Mouse (Mus musculus): ENCODE measurements around the gene Ear14. TPM values are rescaled to one million over a fixed set of nuclear protein-coding genes. Genes with fewer than 3 reads are reported as not detected.
"Not testable (repeated sequence)": the region's sequence is repeated elsewhere in the genome, so short reads cannot be mapped to it uniquely, and the experiment has no call there.

Ear14 gene
- not detected for total RNA-seq (2021)
- long read RNA-seq, experiment 1, result 0 reads
- long read RNA-seq, experiment 2, result 0 reads

DNA sequence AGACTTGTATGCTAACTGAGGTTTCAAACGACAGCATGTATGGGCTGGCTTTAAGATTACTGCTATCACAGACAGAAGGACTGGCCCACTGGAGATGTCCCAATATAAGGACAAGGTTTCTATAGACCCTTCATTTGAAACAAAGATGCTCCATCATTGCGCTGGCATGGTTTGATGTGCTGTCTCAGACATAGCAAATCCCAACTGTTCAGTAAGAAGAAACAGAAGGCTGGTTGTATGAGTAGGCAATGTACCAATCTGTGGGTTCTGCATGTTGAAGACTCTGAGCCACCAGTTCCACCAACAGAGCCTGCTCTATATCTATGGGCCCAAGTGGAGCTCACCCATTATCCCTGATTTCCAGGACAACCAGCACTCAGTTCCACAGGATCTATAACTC is at the start of gene Ear14:
Ear14 (plus strand) TSS at position 277 of the 400 bp plus-strand sequence.
- no peak for DNase-seq

DNA sequence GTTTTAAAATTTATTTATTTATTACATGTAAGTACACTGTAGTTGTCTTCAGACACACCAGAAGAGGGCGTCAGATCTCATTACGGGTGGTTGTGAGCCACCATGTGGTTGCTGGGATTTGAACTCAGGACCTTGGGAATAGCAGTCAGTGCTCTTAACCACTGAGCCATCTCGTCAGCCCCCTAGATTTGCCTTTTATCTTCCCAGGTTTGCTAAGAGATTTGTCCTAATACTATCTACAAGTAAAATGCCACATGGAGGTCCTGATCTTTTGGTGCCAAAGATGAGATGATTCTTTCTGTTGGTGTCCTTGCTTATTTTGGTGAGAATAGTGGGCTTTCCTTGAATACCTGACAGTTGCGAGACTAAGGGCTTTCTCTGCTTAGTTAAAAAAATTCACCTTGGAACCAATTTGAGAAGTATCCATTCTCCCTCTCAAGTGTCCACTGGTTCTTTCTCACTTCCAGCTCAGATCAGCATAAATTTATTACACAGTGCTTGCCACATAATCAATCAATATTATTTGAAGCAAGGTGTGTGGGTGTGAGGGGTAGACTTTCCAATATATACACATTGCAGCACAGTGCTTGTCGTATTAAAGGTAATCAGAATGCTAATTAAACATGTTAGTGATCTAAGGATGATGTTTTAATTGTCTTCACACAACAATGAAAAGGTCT is 47.0 kb upstream of the Ear14 start:
- DNase-seq, result no peak

DNA sequence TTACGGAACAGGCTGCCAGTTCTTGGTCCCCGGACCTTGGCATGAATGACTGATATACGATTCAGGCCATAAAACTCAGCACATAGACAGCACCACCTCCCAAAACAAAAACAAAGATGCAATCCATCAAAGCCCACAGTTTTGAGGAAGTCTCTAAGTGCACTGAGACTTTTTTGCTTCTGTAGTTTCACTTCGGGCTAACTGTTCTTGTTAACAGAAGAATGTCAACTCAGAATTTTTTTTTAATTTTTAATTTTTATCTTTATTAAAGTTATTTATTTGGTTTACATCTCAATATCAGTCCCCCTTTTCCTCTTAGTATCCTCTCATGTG is 46.5 kb upstream of the Ear14 start:
- no peak for DNase-seq

DNA sequence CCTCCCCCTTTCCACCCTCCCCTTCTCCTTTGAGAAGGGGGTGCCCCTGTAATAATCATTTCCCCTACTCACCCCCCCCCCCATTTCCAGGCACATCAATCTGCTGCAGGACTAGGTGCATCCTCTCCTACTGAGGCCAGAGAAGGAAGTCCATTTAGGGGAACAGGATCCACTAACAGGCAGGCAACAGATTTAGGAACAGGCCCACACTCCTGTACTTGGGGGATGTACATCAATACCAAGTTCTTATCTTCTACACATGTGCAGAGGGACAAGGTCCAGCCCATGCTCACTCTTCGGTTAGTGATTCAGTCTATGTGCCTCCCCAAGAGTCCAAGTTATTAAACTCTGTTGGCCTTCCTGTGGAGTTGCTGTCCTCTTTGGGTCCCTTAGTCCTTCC is 46.1 kb upstream of the Ear14 start:
- DNase-seq, result no peak

DNA sequence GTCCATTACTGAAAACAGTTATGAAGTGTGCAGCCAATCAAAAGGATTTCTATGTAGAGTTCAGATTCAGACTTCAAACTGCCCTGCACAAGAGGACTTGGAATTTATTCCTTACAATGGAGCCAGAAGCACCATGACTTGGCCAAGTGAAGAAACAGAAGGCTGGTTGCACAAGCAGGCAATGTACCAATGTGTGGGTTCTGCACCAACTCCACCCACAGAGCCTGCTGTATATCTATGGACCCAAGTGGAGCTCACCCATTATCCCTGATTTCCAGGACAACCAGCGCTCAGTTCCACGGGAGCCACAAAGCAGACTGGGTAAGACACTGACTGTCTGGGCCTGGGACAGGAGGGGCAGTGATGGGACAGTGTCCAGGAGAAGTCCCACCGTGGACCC is 41.2 kb upstream of the Ear14 start, which contains the start of gene Rnase2b:
Rnase2b (plus strand) TSS at position 285 of the 400 bp plus-strand sequence.
- peak in 1 of 2 experiments; percentile 15 for DNase-seq

DNA sequence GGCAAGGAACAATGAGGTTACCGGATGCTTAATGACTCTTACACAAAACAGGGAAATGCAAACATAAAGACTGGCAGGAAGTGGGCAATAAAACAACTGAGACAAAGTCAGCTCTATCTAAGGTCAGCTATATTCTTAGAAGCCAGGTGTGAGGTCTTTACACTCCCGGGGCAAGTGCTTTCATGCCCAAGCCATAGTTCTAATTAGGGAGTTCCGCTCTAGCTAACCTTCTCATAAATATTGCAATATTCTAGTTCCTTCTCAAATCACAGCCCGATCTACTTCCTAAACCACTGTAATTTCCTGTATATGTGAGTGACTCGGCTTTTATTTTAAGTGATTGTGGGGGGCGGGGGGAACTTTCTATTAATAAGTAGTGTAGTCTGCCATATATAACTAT is 39.9 kb upstream of the Ear14 start:
- DNase-seq, result not testable (repeated sequence)

DNA sequence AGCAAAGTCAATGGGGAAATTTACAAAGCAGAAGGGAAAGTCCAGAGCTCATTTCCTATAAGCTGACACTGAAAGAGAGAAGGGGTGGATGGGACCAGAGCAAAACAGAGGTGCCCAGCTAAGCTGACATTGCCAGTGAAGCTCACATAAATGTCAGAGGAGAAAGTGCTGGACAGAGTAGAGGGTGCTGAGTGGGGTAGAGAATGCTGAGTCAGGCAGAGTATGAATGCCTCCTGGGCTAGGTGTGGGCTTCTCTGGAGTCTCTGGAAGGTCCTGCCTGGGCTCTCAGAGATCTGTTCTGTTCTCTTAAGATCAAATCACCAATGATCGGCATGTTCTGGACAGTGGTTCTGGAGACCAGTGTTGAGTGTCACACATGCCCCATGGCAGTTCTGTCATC is 37.8 kb upstream of the Ear14 start:
- DNase-seq, result no peak

DNA sequence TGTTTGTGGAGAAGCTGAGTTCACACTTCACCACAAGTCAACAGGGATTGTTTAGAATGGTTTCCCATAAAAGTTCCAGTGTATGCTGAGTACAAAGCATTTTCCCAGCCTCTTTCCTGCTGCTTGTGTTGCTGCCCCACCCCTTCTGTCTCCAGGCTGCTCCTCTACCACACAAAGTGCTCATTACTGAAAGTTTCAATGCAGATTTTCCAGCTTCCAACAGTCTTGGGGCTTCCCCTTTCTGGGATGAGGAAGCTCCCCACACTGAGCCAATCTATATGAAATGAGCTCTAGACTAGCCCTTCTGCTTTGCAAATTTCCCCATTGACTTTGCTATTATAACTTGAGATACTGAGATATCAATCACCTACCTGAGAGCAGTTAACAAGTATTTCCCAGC is 37.1 kb upstream of the Ear14 start:
- DNase-seq, result no peak

DNA sequence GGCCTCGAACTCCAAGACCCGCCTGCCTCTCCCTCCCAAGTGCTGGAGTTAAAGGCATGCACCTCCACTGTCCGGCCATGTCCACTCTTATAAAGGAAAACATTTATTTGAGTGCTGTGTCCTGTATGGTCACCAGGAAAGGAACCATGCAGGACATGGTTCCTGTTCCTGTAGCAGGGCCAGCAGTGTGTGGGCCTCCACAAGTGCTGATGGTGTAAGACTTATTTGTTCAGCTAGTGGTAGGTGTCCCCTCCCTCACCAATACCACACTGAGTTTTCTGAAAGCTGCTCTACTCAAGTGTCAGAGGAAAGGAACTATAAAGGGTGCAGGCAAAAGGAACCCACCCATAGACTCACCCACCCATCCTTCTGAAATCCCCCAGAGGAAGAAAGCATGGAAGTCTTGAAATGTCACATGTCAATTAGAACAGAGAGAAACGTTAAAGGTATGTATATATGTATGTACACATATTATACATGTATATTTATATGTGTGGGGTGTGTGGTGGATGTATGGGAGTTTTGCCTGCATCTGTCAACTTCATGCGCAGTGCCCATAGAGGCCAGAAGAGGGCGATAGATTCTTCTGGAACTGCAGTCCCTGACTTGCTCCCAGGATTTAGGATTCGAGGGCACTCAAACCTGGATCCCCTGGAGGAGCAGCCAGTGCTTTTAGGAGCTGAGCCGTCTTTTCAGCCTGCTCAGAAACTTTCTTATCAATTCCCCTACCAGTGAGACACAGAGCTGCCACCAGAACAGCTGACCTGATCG is 30.9 kb upstream of the Ear14 start:
- DNase-seq, result peak; percentile 43

DNA sequence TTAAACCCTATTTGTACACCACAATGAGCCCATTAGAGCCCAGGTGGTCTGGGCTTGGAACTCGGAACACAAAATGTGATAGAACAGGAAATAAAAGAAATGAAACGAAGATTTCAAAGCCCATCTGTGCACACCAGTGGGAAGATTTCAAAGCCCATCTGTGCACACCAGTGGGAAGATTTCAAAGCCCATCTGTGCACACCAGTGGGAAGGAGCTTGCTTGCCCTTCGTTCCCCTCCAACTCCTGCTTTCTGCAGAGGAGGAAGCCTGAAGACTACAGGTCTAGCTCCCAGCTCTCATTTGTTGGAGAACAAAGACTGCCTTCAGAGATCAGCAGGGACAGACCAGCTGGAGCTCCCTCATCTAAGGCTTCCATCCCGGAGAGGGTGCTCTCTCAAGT is 30.2 kb upstream of the Ear14 start:
- not testable (repeated sequence) for DNase-seq

DNA sequence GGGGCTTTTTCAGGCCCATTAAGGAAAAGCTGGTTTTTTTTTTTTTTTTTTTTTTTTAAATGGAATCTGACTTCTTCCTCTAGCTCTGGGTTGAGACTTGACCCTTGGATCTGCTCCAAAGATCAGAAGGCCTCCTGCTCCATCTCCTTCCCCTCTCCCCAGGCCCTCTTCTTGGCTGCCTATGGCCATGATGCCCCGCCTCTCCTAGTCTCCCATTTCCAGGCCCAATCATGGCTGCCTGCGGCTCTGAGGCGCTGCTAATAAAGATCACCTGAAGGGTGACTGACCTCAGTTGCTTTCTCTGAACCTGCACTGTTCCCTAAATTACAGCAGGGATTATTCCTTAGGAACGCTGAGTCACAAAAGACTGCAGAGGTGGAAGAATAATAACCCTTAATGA is 29.3 kb upstream of the Ear14 start:
- no peak for DNase-seq

DNA sequence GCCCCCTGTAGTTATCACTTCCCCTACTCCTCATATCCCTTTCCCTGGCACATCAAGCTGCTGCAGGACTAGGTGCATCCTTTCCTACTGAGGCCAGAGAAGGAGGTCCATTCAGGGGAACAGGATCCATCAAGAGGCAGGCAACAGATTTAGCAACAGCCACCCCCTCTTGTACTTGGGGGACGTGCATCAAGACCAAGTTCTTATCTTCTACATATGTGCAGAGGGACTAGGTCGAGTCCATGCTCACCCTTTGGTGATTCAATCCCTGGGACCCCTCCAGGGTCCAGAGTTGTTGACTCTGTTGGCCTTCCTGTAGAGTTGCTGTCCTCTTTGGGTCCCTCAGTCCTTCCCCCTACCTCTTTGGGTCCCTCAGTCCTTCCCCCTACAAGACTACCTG is 22.1 kb upstream of the Ear14 start:
- not testable (repeated sequence) for DNase-seq

DNA sequence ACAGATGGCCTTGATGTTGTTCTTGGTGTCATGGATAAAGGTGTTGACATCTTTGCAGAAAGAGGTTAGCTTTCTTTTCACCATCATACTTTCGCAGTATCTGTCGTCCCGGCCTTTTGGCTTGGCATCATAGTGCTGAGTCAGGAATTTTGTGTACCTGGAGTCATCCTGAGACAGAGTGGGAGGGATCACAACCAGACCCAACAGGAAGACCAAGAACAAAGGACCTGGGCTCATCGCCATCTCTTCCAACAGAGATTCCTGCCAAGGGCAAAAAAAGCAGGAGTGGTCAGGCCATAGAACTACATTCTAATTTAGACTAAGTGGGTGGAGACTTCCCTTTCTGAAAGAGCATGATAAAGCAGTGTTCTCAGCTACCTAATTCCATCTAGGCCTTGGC is 7.5 kb upstream of the Ear14 start:
- peak; percentile 4 to 21 for DNase-seq

DNA sequence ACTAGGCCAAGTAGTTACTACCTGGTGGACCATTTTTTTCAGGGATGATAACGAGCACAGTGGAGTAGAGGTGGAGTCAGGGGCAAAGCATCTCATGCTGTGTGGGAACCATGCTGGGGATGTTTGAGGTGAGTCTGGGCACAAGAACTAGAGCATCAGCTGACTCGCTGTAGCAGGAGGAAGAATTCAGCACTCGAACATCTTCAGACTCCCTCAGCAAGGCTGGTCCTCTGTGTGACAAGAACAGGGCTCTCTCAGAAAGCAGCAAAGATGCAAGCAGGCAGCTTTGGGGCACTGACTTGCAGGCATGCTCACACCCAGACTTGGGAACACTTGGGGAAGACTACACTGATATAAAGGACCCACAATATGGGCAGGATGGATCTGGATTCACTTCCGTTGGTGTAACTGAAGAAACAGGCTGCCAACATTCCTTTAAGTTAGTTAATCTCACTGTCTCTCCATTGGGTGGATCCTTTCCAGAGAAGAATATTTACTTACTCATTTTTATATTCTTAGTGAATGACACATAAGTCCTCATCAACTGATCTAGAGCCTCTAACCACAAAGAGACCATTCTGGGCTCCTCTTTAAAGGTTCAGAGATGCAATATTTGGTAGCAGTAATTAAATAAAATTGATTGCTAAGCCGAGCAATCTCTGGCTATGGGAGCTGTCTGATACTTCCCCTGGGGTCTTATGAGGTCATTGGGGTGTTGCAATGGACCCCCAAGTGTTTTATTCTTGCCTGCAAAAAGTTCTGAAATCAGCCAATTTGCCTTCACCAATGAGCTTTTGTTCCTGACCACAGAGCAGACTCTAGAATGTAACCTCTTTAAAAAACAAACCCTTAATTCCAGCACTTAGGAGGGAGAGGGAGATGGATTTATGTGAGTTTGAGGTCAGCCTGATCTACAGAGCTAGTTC is 3.8 kb upstream of the Ear14 start, which contains the start of gene Ang2:
Ang2 (minus strand) TSS at position 51 of the 926 bp plus-strand sequence.
- DNase-seq, result no peak

DNA sequence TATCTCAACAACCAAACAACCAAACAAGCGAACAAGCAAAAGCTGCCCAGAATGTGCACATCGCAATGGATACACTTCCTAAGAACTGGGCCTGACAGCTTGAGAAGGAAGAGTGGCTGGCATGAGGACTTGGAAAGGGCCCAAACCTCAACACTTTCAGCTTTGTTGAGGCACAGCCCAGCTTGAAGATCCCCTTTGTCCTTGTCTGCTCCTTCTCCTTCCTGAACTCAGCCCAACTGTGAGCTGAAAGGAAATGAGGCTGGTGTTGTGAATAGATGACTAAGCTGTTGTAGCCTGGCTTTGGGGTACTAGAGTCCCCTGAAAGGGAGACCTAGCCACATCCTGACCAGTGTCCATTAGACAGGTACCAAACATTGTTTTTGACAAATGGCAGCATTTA is 3.1 kb upstream of the Ear14 start:
- DNase-seq, result no peak

DNA sequence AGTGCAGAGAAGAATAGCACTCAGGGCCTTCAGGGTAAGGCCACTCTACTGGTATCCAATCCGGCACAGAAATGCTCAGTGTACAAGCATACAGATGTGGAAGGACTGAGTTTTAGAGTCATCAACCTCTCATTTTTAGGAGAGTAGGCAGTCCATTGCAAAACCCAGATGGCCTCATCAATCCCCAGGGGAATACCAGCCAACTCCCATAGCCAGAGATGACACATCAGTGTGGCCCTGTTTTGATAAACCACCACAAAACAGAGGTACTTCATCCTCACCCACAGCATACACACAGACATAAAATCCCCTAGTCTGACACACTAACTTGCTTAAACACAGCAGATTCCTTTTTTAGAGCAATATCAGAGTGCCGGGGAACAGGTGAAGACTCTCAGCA is 2.7 kb upstream of the Ear14 start:
- DNase-seq, result no peak

DNA sequence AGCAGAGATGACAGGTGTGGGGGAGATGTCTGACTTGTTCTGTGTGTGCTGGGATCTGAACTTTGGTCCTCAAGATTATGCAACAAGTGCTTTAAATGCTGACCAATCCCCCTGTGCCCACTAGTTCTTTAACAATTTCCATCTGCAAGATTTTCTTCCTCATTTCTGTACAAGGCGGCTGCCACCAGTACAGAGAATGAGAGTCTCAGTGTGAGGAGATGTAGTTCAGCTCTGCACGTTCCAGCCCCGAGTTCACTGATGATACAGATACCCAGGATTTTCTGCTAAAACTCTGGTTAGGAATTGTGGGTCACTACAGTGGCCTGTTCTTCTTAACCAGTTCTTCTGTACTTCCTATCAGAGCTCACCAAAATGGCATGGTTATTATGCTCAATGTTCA is 16.9 kb downstream of the Ear14 start:
- DNase-seq, result not testable (repeated sequence)

DNA sequence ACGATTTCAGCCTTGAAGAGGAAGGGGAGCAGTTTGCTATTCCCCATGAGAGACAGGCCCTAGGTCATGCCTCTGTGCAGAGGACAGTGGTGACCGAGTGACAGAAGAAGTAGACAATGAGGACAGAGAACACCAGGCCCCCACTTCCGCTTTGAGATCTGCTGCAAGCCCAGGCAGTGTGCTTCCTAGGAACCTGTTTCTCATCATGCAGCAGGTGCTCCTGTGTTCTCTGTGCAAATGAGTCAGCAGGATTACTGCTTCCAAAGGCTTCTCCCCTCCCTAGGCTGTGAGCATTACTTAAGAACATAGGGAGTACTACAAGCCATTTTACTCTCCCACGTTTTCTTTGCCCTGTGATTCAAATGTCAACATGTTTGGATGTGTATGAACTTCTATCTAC is 26.5 kb downstream of the Ear14 start:
- DNase-seq, result not testable (repeated sequence)

DNA sequence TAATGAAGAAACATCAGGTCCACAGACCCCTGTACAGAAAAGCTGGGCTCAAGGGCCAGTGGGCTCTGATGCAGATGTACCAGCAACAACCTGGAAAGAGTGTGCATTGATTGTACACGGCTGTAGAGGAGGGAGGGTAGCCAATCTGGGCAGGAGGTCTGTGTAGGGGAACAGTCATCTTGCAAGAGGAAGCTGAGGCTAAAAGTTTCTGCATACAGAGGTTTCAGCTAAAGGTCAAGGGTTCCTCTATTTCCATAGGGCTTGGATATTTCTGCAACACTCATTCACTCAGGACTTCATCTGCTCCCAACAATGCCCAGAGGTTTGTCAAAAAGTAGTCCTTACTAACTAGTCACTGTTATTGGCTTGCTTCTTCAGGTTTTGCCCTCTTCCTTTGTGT is 34.3 kb downstream of the Ear14 start:
- DNase-seq, result not testable (repeated sequence)

DNA sequence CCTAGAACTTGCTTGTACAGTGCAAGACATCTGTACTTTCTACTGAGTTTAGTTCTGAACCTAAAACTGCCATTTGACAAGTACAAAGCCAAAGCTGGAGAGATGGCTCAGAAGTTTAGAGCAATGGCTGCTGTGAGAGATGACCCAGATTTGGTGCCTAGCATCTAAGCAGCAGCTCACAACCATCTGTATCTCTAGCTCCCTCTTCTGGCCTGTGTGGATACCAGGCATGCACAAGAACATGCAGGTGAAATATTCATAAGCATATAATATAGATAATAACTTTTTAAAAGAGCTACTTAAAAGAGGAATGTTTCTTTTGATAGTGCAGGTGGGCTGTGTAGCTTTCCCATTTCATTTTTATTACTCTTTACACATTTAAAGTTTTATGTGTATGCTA is 37.7 kb downstream of the Ear14 start:
- peak; percentile 52 to 68 for DNase-seq

DNA sequence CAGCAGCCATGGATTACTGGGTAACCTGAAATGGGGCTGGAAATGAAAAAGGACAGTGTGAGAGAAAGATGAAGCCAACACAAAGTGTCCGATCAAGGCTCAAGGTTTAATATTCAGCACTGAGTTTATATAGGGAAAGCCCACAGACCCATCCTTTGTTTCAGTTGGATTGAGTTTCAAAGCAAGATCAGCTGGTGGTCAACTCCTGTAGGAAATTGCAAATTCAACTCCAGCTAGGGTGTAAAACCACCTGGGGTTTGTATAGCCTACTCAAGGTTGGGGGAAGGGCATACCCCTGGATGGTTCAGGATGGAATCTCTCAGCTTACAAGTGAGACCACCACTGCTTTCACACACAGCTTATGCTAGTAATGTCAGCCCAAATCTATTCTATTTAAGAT is 44.5 kb downstream of the Ear14 start:
- no peak for DNase-seq

DNA sequence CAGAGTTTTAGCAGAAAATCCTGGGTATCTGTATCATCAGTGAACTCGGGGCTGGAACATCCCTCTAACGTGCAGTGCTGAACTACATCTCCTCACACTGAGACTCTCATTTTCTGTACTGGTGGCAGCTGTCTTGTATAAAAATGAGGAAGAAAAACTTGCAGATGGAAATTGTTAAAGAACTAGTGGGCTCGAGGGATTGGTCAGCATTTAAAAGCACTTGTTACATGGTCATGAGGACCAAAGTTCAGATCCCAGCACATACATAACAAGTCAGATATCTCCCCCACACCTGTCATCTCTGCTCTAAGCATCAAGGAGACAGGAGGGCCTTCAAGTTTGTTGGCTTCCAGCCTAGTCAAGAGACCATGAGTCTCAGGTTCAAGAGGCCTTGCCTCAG is 47.2 kb downstream of the Ear14 start:
- DNase-seq, result no peak

DNA sequence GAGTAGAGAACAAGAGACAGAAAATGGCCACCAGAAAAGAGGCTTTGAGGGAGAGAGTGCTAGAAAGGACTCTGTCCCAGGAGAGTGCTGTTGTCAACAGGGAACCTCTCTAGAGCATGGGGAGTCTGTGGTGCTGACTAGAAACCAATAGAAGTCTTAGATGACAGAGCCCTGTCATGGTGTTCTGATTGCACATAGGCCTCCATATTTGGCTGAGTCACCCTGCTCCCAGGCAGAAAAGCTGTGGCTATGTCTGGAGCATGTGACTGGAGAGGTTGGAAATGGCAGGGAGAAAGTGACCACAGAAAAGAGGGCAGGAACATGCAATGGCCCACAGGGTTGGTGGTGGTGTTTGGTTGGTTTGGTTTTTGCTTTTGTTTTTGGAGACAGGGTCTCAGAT is 49.0 kb downstream of the Ear14 start:
- not testable (repeated sequence) for DNase-seq

Data from adrenal gland, postnatal 36 days (tissue).